Mouse (Mus musculus) 416B (cell line): ENCODE results near the gene Slc9a8.
A peak's percentile ranks its signal among the peaks of the same experiment; 100 is the strongest.
"Not testable (repeated sequence)": the region's sequence is repeated elsewhere in the genome, so short reads cannot be mapped to it uniquely, and the experiment has no call there.

Source experiments
- DNase-seq: peaks from one replicate; pipeline ENCODE4 v3.0.0; 2011; ENCODE audit warnings: low read depth

The Slc9a8 gene

DNA sequence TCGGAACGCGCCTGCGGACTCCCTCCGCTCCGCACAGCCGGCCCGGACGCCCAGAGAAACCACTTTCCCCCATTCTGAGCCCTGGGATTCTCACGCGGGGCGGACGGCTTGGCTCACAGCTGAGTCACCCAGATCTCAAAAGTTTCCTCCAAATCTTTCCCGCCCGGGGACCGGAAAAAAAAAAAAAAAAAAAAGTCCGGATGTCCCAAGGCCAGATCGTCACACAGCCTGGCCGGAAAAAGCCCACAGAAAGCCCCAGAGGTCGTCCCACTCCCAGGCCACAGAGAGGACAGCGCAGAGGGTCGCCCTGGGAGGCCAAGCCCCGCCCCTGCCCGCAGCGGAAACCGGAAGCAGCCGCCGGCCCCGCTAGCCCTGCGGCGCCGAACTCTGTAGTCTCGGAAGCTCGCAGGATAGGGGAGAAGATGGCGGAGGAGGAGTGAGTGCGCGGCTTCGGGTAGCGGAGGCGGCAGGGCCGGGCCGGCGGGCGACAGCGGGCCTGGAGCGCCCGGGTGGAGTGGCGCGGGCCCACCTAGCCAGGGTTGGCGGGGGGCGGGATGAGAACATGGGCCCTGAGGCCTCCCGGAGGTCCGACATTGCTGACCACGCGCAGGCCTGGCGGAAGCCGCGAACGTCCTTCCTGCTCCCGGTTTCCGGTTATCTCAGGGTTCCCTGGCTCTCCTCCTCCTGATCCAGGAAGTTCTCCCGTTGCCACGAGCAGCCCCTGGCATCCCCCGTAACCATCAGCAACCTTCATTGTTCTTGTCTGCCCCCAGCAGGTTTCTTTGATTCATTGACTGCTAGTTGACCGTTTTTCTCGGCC, at the start of gene Slc9a8:
Gene Slc9a8 (plus strand): TSS at position 383 of the 820 bp plus-strand sequence.
- peak; percentile 98 for DNase-seq

GRCm38 (mm10) chr2:167373266-167373665, 48.2 kb upstream of the Slc9a8 start:
- no peak for DNase-seq

GRCm38 (mm10) chr2:167374191-167374805, 47.2 kb upstream of the Slc9a8 start:
- no peak for DNase-seq

- no peak for DNase-seq
Observed at GRCm38 (mm10) chr2:167375135-167375534, 46.4 kb upstream of the Slc9a8 start.

DNA sequence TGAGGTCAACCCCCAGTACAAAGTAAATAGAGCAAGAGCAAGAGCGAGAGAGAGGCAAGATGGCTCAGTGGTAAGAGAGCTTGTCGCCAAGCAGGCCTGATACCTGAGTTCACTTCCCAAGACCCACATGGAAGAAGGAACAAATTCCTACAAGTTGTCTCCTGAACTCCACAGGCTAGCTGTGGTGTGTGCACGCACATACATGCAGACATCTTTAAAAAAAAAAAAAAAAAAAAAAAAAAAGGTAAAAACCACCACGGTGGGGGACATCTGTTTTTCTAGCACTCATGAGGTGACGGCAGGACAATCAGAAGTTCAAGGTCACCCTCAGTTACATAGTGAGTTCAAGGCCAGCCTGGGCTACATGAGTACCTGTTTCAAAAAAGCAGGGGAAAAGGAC, 45.8 kb upstream of the Slc9a8 start:
- no peak for DNase-seq

DNA sequence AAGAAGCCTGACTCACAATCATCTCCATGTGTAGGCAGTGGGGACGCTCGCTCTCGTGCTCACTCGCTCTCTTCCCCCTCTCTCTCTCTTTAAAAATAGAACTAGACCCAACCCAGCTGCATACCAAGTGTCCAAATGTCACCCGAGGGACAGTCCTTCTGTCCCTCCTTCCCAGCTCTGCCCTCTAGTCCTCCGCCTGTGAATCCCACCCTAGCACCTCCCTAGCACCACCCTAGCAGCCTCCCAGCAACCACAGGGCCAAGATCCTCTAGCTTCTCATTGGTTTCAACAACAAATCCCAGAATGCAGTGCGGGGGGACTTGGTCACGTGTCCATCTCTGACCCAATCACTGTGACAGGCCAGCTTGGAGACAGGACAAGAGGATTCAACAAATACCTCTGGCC, 45.4 kb upstream of the Slc9a8 start:
- peak; percentile 36 for DNase-seq

DNA sequence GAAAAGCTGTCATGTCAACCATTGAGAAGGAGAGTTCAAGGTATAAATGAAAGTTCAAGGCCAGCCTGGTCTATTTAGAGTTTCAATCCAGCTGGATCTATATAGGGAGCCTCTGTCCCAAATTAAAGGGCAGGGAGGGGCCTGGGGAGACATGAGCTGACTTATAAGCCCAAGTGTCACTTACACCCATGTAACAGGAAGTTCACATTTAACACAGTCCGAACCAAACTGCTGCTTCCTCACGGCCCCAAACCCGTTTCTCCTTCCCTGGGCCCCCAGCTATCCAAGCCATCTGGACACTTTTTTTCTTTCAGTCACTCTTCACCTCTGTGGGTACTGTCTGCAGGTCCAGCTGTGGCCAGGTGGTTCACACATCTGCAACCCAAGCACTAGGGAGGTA, 43.8 kb upstream of the Slc9a8 start:
- DNase-seq = no peak

GRCm38 (mm10) chr2:167378972-167379371, 42.5 kb upstream of the Slc9a8 start:
- no peak for DNase-seq

GRCm38 (mm10) chr2:167380615-167381285, 40.8 kb upstream of the Slc9a8 start:
- no peak for DNase-seq

- no peak for DNase-seq
Observed at GRCm38 (mm10) chr2:167381596-167381995, 39.9 kb upstream of the Slc9a8 start.

- peak; percentile 64 for DNase-seq
Observed at GRCm38 (mm10) chr2:167382389-167382788, 39.1 kb upstream of the Slc9a8 start.

DNA sequence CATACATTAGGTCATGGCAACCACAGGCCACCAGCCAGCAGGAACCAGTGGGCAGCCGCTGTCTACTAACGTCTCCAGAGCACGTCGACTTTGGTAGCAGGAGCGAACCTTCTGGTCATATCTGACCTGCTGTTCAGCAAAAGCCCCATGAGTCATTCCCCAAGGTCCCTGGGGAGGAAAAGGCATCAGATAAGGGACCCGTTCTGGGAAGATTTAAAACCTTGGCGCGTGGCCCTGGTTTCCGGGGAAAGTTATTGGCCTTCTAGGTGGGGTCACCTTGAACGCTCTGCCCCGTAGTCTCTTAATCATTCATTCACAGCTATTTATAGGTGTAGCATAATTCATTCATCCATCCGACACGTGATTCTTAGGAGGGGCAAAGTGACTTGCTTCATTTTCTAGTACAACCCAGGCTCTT, 37.8 kb upstream of the Slc9a8 start:
- peak; percentile 96 for DNase-seq

GRCm38 (mm10) chr2:167386456-167386855, 35.1 kb upstream of the Slc9a8 start:
- no peak for DNase-seq

- DNase-seq = no peak
Observed at GRCm38 (mm10) chr2:167386998-167387397, 34.5 kb upstream of the Slc9a8 start.

- peak; percentile 71 for DNase-seq
Observed at GRCm38 (mm10) chr2:167394426-167394825, 27.1 kb upstream of the Slc9a8 start.

DNA sequence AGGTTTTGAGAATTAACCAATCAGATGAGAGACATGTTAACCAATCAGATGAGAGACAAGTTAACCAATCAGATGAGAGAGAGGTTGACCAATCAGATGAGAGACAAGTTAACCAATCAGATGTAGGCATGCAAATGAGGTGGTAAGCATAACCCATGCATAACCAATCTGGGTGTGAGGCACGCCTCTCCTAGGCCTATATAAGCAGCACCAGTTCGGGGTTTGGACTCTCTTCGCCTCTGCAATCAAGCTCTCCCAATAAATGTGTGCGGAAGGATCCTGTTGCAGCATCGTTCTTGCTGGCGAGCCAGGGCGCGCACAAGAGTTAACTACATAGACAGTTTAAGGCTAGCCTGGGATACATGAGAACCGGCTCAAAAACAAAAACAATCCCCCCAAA, 25.1 kb upstream of the Slc9a8 start:
- not testable (repeated sequence) for DNase-seq

DNA sequence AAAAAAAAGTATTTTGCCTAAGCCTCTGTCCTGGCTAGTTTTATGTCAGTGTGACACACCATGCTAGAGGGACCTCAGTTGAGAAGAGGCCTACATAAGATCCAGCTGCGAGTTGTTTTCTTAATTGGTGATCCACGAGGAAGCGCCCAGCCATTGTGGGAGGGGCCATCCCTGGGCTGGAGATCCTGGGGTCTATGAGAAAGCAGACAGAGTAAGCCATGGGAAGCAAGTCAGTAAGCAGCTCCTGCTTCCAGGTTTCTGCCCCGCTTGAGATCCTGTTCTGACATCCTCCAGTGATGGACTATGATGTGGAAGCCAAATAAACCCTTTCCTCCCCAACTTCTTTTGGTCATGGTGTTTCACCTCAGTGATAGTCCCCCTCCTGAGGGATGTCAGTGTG, 22.5 kb upstream of the Slc9a8 start:
- DNase-seq = no peak

GRCm38 (mm10) chr2:167399646-167400045, 21.9 kb upstream of the Slc9a8 start:
- no peak for DNase-seq

GRCm38 (mm10) chr2:167403085-167403484, 18.4 kb upstream of the Slc9a8 start:
- DNase-seq = no peak

- no peak for DNase-seq
Observed at GRCm38 (mm10) chr2:167405101-167405880, 16.2 kb upstream of the Slc9a8 start.

GRCm38 (mm10) chr2:167407296-167407929, 14.1 kb upstream of the Slc9a8 start:
- no peak for DNase-seq

DNA sequence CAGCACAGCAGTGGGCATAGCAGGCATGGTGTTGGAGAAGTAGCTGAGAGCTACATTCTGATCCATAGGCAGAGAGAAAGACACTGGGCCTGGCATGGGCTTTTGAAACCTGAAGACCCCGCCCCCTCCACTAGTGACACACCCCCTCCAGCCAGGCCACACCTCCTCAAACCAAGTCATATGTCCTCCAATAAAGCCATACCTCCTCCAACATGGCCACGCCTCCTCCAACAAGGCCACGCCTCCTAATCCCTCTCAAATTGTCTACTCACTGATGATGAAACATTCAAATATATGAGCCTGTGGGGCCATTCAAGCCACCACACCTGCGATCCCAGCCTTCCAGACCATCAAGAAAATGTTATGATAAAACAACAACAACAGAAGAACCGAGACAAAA, 7.1 kb upstream of the Slc9a8 start:
- no peak for DNase-seq
